Mouse (Mus musculus) lung, postnatal 4 days (tissue): Measurements from ENCODE around the gene Arel1.
A peak's percentile ranks its signal among the peaks of the same experiment; 100 is the strongest.

ENCODE experiments used
- DNase-seq, 2 experiments: peaks; one replicate each; pipeline ENCODE4 v3.0.0; 2021

Arel1 gene

DNA sequence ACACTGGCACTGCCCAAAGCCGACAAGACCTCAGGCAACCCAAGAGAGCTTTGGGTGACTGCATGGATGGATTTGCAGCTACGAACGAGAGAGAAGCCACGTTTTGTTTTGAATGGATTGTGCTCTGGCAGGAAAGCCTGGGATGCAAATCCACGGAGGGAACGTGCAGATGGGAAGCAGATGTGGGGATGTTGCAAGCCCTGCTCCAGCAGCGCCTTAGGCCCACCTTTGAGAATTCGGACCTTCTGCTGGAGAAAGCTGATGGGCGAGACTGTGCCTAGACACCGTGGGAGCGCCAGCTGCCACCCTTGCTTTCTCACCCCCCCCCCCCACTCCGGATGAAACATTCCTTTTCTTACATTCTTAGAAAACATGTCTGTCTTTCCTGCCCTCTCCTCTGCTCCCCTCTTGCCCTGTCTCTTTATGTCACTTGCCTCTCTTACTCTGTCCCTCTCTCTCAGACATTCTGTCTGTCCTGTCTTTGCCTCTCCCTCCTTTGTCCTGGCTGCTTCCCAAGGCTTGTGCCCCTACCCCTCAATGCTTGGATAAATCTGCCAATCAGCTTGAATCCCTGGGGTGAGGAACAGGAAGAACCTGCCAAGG lies 63.6 kb downstream of the Arel1 start:
- DNase-seq: peak in 1 of 2 experiments; percentile 47

DNA sequence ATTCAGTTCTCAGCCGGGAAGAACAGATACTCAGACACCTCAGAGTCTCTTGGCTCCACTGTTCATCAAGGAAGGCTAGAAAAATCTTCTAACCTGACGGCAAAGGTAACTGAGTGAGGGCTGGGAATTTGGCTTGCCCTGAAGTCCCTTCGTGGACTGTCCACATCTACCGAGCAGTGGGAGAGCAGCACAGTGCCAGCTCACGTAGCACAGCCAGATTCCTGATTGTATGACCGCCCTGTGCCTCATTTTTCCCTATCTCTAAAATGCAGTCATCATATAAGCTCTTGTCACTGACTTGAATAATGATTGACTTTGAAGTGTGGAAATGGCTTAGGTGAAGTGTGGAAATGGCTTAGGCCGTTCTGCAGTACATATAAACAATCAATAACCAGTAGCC lies 66.3 kb downstream of the Arel1 start:
- DNase-seq: no peak

DNA sequence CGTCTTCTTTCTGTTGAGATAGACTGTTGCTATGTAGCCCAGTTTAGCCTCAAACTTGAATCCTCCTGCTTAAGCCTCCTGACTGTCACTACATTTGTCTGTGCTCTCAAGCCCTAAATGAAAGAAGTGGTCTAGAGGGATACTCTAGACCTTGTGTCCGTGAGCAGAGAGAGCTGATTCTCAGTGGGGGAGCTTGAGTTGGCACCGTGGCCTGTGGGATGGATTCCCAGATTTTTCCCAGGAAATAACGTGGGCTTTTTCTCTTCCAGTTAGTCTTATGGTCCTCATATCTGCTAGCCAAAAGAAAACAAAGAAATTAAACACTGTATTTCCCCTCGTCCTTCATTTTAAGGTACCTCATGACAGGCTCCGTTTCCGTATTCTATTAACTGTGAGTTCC lies 70.4 kb downstream of the Arel1 start:
- DNase-seq: no peak

DNA sequence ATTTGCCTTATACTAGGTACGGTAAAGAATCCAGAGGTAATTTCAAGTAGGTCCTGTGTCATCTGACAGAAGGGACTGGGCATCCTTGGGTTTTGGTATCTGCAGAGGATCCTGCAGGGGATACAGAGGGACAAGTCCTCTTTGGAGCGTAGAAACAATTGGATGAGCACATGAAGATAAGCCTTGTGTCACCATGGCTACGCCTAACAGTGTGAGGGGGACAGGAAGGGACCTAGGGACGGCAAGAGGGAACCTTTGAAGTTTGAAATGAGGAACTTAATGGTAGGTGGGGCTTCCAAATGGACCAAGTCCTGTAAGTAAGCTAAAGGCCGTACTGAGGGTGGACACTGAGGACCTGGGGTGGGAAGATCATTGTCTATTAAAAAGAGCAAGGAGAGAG lies 73.4 kb downstream of the Arel1 start:
- DNase-seq: no peak

DNA sequence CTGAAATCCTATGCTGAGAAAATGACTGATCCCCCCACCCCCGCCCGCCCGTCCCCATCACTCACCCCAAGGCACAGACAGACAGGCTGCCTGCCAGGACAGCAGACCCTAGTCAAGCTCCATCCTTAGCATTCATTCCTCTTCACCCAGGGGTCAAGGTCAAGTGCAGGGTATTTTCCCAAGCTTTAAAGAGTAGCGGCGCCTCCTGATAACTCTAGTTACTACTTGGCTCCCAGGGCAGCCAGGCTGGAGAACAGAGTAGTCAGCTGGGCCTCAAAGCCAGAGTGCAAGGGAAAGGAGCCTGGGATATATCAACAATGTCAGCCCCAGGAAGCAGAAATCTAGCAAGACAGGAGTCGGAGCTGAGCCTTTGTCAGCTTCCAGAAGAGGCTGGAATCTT lies 74.5 kb downstream of the Arel1 start:
- DNase-seq: peak; percentile 63 to 76

DNA sequence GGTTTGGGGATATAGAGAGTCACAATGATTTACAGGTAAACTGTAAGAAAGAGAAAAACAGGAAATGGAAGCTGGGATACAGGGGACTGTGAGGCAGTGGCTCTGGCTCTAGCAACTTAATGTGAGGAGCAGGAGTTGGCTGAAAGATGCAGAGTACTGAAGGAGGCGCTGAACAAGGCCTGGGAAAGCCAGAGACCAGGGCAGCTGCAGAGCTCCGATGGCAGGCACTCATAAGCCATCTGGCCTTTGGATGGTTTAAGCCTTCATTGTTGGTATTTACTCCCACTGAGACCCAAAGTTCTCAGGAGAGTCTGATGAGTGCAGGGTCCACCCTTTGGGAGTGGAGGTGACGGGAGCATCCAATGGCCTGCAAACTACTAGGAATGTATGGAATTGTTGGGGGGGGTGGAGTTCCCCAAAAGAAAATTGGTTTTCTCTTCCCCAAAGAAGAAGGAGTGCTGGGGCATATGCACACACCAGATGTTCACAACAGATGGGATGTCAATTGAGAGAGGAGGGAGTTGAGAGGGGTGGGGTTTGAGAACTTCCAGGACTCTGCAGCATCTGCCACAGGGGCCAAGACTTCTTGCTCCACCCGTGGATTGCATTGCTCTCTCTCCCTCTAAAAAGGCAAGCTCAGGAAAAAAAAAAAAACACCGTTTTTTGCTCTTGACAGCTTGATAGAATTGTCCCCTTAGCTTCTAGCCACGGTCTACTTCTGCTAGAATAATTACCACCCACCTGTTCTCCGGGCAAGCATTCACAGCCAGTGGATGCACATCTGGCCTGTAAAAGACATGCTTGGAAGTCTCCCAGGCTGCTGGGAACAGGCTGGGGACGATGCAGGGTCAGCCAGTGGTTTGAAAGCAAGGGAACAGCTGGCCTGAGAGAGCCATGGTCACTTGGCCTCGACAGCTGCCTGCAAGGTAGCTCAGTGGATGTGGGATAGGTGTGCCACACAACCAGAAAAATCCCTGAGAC lies 76.8 kb downstream of the Arel1 start:
- no peak for DNase-seq

DNA sequence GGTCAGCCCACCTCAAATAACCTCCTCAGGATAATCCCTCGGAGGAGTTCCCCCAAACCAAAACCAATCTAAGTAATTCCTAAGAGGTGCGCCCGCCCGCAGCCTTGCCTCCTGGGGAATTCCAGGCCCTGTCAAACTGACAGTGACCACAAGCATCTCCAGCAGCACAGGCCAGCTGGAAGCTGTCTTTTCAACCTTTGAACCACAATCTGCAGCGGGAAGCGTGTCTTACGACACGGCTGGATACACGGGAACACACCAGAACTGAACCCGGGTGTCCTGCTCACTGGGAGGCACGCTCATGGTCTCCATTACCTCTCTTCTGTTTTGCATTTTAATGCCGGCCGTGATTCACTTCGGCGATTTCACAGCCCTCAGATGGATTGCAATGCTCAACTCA lies 80.4 kb downstream of the Arel1 start:
- DNase-seq: no peak

DNA sequence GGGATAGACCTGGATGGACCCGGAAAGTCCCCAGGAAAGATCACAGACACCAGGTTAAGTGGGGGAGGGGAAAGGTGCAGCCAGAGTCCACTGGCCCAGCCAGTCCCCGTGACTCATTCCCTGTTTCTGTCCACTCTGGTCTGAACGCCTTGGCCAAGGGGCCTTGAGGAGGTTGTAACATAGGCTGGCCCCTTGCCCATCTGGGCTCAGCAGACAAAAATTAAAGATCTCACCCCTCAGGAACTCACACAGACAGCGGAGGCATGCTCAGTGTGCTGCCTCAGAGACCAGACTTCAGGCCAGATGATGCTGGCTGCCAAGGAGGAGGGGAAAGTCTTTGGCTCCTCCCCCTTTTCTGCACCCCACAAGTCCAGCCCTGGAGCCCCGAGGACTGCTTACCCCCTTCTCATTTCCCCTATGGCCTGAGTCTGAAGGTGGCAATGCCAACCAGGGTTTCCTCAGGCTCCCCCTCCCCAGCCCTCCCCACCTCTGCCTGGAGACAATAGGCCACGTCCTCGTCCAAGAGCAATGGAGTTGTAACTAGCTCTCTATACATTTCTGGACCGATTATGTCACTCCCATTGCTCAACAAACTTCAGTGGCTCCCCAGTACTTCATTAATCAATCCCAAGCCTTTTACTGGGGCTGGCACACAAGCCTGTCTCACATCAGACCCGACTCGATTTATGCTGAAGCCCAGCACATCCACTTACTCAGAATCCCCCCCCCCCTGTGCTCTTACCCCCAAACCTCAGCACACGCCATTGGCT lies 85.4 kb downstream of the Arel1 start:
- DNase-seq: peak; percentile 72 to 88

DNA sequence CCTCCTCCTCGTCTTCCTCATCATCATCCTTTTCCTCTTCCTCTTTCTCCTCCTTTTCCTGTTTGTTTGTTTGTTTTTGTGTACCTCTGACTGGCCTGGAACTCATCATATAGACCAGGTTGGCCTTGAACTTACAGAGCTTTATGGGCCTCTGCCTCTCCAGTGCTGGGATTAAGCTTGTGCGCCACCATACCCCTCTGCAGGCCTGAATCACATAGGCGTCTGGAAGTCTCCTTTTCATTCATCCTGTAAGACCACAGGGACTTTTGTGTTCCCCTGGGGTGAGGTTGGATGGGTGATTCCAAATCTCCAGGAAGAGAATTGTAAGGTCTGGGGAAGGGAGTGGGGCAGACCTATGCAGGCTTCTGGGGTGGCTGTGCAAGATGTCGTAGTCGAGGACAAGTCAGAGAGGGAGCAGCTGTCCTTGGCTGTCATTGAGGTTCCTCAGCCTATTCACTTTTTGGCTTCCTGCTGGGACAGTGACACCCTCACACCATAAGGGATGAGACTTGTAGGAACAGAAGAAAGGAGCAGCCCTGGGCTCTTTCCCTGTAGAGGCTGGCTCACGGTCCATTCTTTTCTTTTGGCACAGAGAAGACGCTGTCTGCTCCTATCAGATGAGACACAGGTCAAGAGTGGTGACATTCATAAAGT lies 86.2 kb downstream of the Arel1 start:
- DNase-seq: peak; percentile 27 to 57

DNA sequence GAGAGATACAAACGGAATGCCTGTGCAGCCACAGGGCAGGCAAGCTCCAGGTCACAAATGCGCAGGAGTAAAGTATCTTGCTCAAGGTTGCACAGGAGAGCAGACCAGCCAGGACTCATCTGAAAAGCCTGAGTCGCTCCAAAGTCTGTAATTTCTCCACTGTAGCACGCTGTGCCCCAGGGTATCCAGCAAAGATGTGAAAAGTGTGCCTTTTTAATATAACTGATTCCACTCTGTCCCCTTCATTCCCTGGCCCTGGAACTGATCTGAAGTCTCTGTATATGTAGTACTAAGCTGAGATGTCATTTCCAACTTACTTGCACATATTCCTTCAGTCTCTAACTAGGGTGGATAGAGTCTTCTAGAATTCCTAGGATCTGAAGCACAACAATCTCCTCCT lies 87.9 kb downstream of the Arel1 start:
- DNase-seq: no peak

DNA sequence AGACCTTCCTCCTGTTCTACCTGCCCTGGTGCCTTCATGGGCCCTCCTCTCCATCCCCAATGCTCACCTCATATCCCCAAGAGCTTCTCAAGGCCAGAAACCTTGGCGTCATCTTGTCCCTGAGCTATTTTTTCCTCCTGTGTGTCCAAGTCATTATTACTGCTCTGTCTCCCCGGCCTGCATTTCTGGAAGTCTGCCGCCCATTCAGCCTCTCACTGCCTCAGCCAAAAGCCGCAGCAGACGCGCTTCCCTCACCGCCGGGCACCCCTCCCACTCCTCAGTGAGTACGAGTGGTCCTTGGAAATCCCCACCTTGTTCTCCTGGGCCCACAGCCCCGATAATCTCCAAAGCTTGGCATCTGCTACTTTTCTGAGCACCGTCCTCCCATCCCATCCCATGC lies 90.6 kb downstream of the Arel1 start:
- DNase-seq: peak; percentile 42 to 69

DNA sequence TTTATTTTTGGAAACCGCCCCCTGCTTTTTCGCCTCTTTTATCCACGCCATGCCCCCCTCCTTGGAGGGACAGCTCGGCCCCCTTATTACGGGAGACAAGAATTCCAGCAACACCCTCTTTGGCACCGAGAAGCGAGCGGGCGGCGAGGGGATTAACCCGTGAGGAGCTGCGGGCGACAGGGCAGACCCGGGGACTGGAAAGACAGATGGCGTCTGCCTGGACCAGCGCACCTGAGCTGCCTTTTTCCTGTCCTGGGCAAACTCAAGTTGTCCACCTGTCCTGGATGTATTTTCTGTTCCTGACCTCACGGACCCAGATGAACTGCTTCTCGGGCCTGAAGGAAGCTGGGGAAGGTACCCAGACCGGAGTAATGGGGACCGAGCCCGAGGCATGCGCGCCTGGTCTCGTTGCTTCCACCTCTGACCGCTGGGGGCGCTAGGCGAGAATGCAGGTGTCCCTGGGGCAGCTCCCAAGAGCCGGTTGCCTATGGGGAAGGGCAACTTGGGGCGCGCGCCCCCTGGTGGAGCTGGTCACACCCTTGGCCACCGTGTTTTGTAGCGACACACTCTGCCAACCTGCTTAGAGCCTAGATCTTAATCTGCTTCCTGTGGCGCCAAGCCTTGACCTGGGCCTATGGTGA lies 94.1 kb downstream of the Arel1 start, which contains the start of gene Ltbp2:
TSS of gene Ltbp2 (minus strand) at position 52 of the 641 bp plus-strand sequence.
- peak; percentile 92 to 93 for DNase-seq

DNA sequence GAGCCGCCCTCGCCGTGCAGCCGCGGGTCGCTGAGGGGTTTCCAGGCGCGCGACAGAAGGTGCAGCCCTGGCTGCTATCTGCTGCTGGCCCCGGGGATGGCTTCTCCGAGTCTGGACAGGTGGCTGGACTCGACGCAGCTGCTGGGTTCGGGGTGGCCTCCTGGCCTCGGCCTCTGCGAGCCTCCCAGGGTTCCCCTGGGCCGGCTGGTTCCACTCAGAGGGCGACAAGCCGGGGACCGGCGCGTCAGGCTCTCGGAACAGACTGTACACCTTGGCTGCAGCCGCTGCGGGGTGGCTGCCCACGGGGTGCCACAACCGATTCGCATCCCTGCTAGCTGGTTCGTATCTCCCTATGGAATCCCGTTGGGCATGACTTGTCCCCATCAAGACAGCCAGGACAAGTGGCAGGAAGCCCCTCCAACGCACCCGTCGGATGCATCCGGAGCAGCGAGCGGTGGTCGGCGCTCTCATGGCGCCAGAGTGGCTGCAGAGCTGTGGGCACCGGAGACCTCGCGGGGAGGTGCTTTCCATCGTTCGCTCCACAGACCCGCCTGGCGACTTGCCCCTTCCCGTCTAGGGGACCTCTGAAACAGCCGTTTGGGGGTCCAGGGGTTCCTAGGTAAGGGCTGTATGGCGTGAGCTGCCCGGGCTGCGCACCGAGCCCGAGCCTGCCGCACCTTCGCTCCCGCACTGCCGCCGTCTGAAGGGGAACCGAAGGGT lies 94.8 kb downstream of the Arel1 start:
- peak in 1 of 2 experiments; percentile 56 for DNase-seq

DNA sequence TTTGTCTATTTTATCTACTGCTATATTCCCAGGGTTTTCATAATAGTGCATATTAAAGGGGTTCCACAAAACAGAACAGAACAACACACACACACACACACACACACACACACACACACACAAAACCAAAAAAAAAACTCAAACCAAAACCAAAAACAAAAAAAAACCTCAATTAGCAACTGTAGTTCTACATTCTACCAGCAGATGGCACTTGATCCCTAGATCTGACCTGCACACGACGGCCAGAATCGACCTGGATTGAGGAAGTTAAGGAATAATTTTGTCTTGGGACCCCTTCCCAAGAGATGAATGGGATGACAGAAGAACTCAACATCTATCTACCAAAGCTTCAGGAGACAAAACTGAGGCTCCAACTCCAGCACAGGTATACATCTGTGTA lies 97.3 kb downstream of the Arel1 start:
- DNase-seq: no peak

DNA sequence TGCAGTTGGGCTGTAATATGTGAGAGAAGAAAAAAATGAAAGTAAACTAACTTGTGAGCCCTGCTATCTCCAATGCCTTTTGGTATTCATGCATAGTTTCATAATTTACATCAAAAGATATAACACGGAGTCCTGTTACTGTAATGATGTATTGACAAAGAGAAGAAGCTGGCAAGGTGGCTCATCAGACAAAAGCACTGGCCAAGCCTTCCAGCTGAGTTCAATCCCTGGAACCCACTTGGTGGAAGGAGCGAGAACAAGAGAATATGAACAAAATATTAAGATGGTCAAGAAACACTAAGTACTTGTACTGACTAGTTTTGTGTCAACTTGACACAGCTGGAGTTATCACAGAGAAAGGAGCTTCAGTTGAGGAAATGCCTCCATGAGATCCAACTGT lies 98.4 kb downstream of the Arel1 start:
- peak in 1 of 2 experiments; percentile 66 for DNase-seq
